Mouse (Mus musculus): ENCODE measurements at regions not wholly inside any gene's neighbourhood (a gene's known extent, or its start where the extent isn't known, plus 50 kb on each side); places are given as distances from the start of the nearest gene placed in this dataset.
A peak's percentile ranks its signal among the peaks of the same experiment; 100 is the strongest.

DNA sequence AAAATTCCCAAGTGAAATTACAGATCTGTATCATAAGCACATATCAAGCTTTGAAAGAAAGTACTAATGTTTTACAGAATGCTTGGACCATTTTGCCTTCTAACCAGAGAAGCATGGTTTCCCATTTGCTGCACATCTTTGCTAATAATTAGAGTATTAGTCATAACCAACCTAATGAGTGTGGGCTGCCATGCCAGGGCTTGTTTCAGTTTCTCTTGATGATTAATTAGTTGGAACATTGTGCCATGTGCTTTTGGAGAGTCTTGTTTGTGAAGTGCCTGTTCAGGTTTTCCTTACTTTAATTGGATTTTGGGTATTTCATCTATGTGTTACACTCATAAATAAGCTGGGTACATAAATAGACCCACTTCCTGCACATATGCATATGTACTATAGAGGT, 927.2 kb upstream of the Ghitm start:
- TF ChIP-seq POLR2A (IDR thresholded peaks at IDR 0.05; ENCODE audit: borderline replicate concordance, extremely low read depth, insufficient read depth, insufficient read length, poor library complexity, severe bottlenecking): no peak
- TF ChIP-seq CTCF (IDR thresholded peaks at IDR 0.05; ENCODE audit: borderline replicate concordance, extremely low read depth, insufficient read depth, insufficient read length): no peak
- DNase-seq (ENCODE audit: low read depth): peak; percentile 44

DNA sequence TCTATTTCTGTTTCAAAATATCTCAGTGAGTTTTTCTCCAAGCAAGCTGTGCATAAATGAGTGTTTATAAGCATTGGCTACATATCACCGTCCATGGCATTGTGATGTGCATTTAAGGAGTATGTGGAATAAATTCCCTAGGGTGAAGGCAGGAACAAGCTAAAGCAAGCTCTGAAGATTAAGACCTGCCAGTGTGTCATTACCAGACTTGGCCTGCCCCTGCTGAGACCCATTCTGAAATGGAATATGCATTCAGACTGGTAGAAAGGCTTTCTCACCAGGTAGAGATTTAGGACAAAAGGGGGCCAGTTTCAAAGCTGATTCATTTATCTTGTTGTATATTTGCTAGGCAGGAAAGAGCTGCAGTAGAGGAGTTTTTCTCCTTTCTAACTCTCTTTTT, 918.7 kb upstream of the Ghitm start:
- DNase-seq (ENCODE audit: low read depth): peak; percentile 53
- TF ChIP-seq POLR2A (IDR thresholded peaks at IDR 0.05; ENCODE audit: borderline replicate concordance, extremely low read depth, insufficient read depth, insufficient read length, poor library complexity, severe bottlenecking) (no peak), CTCF (IDR thresholded peaks at IDR 0.05; ENCODE audit: borderline replicate concordance, extremely low read depth, insufficient read depth, insufficient read length) (no peak)
